Mouse (Mus musculus) retina, postnatal 1 day (tissue): ENCODE measurements around the gene Tjap1.
A peak's percentile ranks its signal among the peaks of the same experiment; 100 is the strongest.

Experiments used
- DNase-seq: peaks from one replicate; pipeline ENCODE4 v3.0.0-alpha.2; 2012

Gene Tjap1

GRCm38 (mm10) chr17:46252571-46253451, 30.0 kb downstream of the Tjap1 start:
- DNase-seq = peak; percentile 67

GRCm38 (mm10) chr17:46251174-46251573, 31.7 kb downstream of the Tjap1 start:
- no peak for DNase-seq

GRCm38 (mm10) chr17:46248189-46248522, 34.7 kb downstream of the Tjap1 start:
- DNase-seq = no peak

- peak; percentile 97 for DNase-seq
Observed at GRCm38 (mm10) chr17:46247512-46248188, 35.2 kb downstream of the Tjap1 start, which contains the start of the genes Polr1c and Yipf3. TSS of gene Polr1c (minus strand) at chr17:46248054. TSS of gene Yipf3 (plus strand) at chr17:46248080.

GRCm38 (mm10) chr17:46244579-46244978, 38.2 kb downstream of the Tjap1 start:
- DNase-seq = no peak

- DNase-seq = no peak
Observed at GRCm38 (mm10) chr17:46243624-46244023, 39.2 kb downstream of the Tjap1 start.

- no peak for DNase-seq
Observed at GRCm38 (mm10) chr17:46242993-46243392, 39.8 kb downstream of the Tjap1 start.

GRCm38 (mm10) chr17:46242274-46242673, 40.6 kb downstream of the Tjap1 start:
- DNase-seq = no peak

GRCm38 (mm10) chr17:46241471-46241870, 41.4 kb downstream of the Tjap1 start:
- DNase-seq = no peak

GRCm38 (mm10) chr17:46239516-46240114, 43.2 kb downstream of the Tjap1 start:
- DNase-seq = no peak

- DNase-seq = no peak
Observed at GRCm38 (mm10) chr17:46237480-46237879, 45.3 kb downstream of the Tjap1 start.

GRCm38 (mm10) chr17:46237079-46237478, 45.7 kb downstream of the Tjap1 start:
- no peak for DNase-seq

- DNase-seq = no peak
Observed at GRCm38 (mm10) chr17:46236067-46236466, 46.8 kb downstream of the Tjap1 start.

- no peak for DNase-seq
Observed at GRCm38 (mm10) chr17:46227576-46227975, 55.2 kb downstream of the Tjap1 start.

GRCm38 (mm10) chr17:46221601-46222000, 61.2 kb downstream of the Tjap1 start:
- no peak for DNase-seq

GRCm38 (mm10) chr17:46210550-46210949, 72.3 kb downstream of the Tjap1 start:
- DNase-seq = no peak
